Mouse (Mus musculus) adipocyte (in vitro differentiated cells): ENCODE results near the gene Tmem39a.

Experiments
- DNase-seq: peaks from one replicate; pipeline ENCODE4 v3.0.0-alpha.2; 2016; ENCODE audit warnings: low spot score

Gene Tmem39a

GRCm38 (mm10) chr16:38635833-38636390 is 77.4 kb downstream of the Tmem39a start:
- DNase-seq = no peak

- DNase-seq = no peak
Observed at GRCm38 (mm10) chr16:38636682-38637081, 78.2 kb downstream of the Tmem39a start.

- no peak for DNase-seq
Observed at GRCm38 (mm10) chr16:38637085-38637484, 78.6 kb downstream of the Tmem39a start.
